Mouse (Mus musculus) stomach, postnatal 0 days (tissue): ENCODE measurements around the gene Lrmda. TPM values are rescaled to one million over a fixed set of nuclear protein-coding genes. Genes with fewer than 3 reads are reported as not detected.

ENCODE experiments used
- ATAC-seq: fragments of 200-750 bp; cut with Nextera tagmentation; 2 replicates; pipeline ENCODE4 v1.8.0; 2017; ENCODE audit not compliant: low FRiP score, low TSS enrichment
- DNase-seq: peaks from one replicate; pipeline ENCODE4 v3.0.0-alpha.2; 2016; ENCODE audit warnings: low spot score
- H3K27ac ChIP-seq: fragments of 300-500 bp; sonication (generic); replicated peaks from 2 replicates; pipeline ENCODE4 v1.5.1; 2014; ENCODE audit warnings: mild to moderate bottlenecking, control low read depth
- H3K27me3 ChIP-seq: fragments of 300-500 bp; sonication (generic); 2 replicates; pipeline ENCODE4 v1.6.1; 2014; ENCODE audit warnings: low read length; ENCODE audit not compliant: control insufficient read depth, insufficient read depth
- H3K36me3 ChIP-seq: fragments of 300-500 bp; sonication (generic); 2 replicates; pipeline ENCODE4 v1.6.1; 2014; ENCODE audit warnings: low read length, mixed read lengths; ENCODE audit not compliant: control insufficient read depth, insufficient read depth
- H3K4me1 ChIP-seq: fragments of 300-500 bp; sonication (generic); replicated peaks from 2 replicates; pipeline ENCODE4 v1.6.1; 2014; ENCODE audit warnings: antibody characterized with exemption; ENCODE audit not compliant: control insufficient read depth, insufficient read depth
- H3K4me2 ChIP-seq: fragments of 300-500 bp; sonication (generic); replicated peaks from 2 replicates; pipeline ENCODE4 v1.6.1; 2014; ENCODE audit warnings: low read depth, mild to moderate bottlenecking, control low read depth, moderate library complexity
- H3K4me3 ChIP-seq: fragments of 300-500 bp; sonication (generic); 2 replicates; pipeline ENCODE4 v1.5.1; 2014; ENCODE audit warnings: low read depth, low read length, control low read depth
- H3K9ac ChIP-seq: fragments of 300-500 bp; sonication (generic); 2 replicates; pipeline ENCODE4 v1.6.1; 2014; ENCODE audit warnings: mild to moderate bottlenecking, low read length, control low read depth, mixed read lengths
- H3K9me3 ChIP-seq: fragments of 300-500 bp; sonication (generic); 2 replicates; pipeline ENCODE4 v1.6.1; 2016; ENCODE audit warnings: low read length; ENCODE audit not compliant: control insufficient read depth
- CTCF ChIP-seq: IDR thresholded peaks from 2 replicates; pipeline ENCODE4 v1.5.1; 2016; ENCODE audit warnings: antibody characterized with exemption, low read depth, mild to moderate bottlenecking, moderate library complexity
- EP300 ChIP-seq: optimal IDR thresholded peaks from 2 replicates; pipeline ENCODE3; 2016; ENCODE audit warnings: antibody characterized with exemption
- WGBS: fragments of 180-500 bp; shearing (Covaris S2); extraction: QIAGEN DNeasy Blood & Tissue Kit; methylation state at CpG from one replicate; pipeline ENCODE4 v1.1.7; 2014; 5-methylcytosine and 5-hydroxymethylcytosine counted together
- polyA plus RNA-seq: library from polyadenylated mRNA; unstranded; fragments of >200 nt; fragmentation: Nextera tagmentation; extraction: Ambion mirVana; gene quantifications from 2 replicates; pipeline ENCODE4 v1.2.1, GENCODE M21; 2015

The Lrmda gene
- polyA plus RNA-seq, 1 experiment from 2014 or later = 0.39 TPM

DNA sequence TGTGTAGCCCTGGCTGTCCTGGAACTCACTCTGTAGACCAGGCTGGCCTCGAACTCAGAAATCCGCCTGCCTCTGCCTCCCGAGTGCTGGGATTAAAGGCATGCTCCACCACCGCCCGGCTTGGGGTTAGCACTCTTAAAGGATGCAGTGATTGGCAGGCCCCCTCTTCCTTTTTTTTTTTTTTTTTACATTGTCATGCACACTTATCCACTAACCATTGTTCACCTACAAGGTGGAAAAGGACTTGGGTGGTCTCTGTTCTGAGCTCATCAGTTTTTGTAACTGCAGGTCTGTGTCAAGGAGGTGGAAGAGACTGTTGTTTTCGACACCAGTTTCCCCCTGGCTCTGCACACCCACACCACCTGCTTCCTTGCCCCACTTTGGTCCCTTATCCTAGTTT lies 162.0 kb downstream of the Lrmda start:
- no peak for ATAC-seq
- Histone ChIP-seq H3K36me3 (no peaks in the 10 kb centered on the region), H3K9me3 (no peaks in the 10 kb centered on the region), H3K4me1 (no peaks in the 10 kb centered on the region), H3K27me3 (no peaks in the 10 kb centered on the region), H3K4me3 (no peak overlapping the region), H3K9ac (no peak overlapping the region), H3K27ac (no peak overlapping the region), H3K4me2 (no peak overlapping the region)
- TF ChIP-seq CTCF (no peak), EP300 (no peak)
- 92% methylated on average over 4 of the region's 6 CpGs for WGBS
- DNase-seq = no peak

DNA sequence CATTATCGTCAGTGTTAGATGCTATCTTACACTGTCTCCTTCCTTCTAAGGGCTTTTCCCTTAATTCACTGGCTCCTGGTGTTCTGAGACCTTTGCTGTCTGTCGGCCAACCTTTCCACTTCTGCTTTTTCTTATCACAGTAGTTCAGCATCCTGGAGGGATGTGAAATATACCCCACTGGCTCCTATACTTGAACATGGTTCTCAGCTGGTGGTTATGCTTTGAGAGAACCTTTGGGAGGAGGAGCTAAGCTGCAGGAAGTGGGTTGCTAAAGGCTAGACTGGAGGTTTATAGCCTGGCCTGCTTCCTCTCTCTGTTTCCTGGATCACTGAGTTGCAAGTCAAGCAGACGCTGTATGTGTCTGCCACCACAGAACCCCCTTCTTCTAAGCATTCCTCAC lies 163.7 kb downstream of the Lrmda start:
- no peak overlapping the region for H3K4me2 ChIP-seq
- H3K9me3 ChIP-seq = no peaks in the 10 kb centered on the region
- no peaks in the 10 kb centered on the region for H3K36me3 ChIP-seq
- H3K4me3 ChIP-seq = no peak overlapping the region
- DNase-seq = no peak
- ATAC-seq = no peak
- no peaks in the 10 kb centered on the region for H3K27me3 ChIP-seq
- no peak for TF ChIP-seq CTCF
- TF ChIP-seq EP300 = no peak
- no peak overlapping the region for H3K27ac ChIP-seq
- H3K9ac ChIP-seq = no peak overlapping the region
- WGBS = 75% methylated on average over 3 of the region's 3 CpGs
- no peaks in the 10 kb centered on the region for H3K4me1 ChIP-seq

DNA sequence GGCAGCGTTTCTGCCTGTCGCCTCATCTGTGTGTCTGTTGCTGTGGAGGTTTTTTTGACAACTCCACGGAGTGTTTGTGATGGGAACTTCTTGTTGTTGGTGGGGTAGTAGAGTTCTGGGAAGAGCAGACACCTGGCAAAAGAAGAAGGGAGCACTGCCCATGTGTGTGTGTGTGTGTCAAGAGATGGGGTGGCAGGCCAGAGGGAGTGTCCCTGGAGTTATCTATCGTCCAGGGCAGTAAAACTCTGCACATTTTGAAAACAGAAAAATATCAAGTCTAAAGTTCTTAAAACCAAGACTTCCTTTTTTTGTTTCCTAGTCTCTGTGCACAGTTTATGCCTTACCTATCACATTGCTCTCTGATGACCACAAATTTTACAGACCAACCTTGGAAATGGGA lies 165.9 kb downstream of the Lrmda start:
- 80% methylated on average over 4 of the region's 4 CpGs for whole genome bisulfite sequencing
- H3K9me3 ChIP-seq = no peaks in the 10 kb centered on the region
- H3K27me3 ChIP-seq = no peaks in the 10 kb centered on the region
- DNase-seq (no peak), ATAC-seq (no peak)
- TF ChIP-seq CTCF = no peak
- no peak for TF ChIP-seq EP300
- H3K4me1 ChIP-seq = no peaks in the 10 kb centered on the region
- no peaks in the 10 kb centered on the region for H3K36me3 ChIP-seq
- no peak overlapping the region for H3K9ac ChIP-seq
- no peak overlapping the region for H3K27ac ChIP-seq
- no peak overlapping the region for H3K4me2 ChIP-seq
- H3K4me3 ChIP-seq = no peak overlapping the region

DNA sequence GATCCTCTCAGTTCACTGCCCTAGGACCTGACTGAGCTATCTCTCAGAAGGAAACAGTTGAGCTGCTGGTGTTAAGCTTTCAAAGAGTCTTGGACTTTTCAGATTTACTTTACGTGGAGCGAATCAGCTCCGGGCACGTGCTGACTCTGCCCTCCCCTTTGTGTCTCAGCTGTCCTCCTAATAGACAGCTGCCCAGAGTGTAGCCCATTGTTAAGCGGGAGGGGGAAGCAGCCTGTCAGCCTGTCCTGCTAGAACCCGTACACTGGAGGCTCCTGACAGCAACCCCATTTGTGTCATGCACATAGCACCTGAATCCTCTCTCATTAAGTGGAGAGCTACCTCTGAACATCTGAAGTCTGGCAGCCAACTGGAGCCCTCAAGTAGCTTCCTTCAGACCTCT lies 170.6 kb downstream of the Lrmda start:
- H3K36me3 ChIP-seq = no peaks in the 10 kb centered on the region
- no peaks in the 10 kb centered on the region for H3K27me3 ChIP-seq
- H3K9ac ChIP-seq = no peak overlapping the region
- 47% methylated on average over 6 of the region's 6 CpGs for WGBS
- ATAC-seq (no peak), DNase-seq (no peak)
- H3K27ac ChIP-seq = no peak overlapping the region
- no peak overlapping the region for H3K4me3 ChIP-seq
- H3K9me3 ChIP-seq = no peaks in the 10 kb centered on the region
- H3K4me1 ChIP-seq = no peaks in the 10 kb centered on the region
- no peak for TF ChIP-seq CTCF
- no peak overlapping the region for H3K4me2 ChIP-seq

DNA sequence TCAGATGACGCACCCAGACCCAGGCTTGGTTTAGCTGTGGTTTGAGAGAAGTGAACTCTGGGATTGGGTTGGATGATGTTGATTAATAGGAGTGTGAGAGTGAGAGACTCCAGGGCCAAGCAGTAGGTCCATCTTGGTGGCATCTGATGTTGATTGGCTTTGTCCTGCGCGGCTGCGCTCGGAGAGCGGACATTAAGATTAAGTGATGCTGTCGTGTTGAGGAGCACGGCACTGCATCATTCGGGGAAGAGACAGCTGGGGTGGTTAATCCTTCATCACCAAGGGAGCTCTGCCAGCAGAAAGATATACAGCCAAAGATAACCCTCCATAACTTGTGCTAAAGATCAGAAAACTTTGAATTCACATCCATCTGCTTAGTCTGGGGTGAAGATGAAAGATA lies 172.7 kb downstream of the Lrmda start:
- 68% methylated on average over 9 of the region's 9 CpGs for WGBS
- DNase-seq = no peak
- Histone ChIP-seq H3K9me3 (no peaks in the 10 kb centered on the region), H3K4me2 (no peak overlapping the region), H3K27me3 (no peaks in the 10 kb centered on the region), H3K4me3 (no peak overlapping the region), H3K27ac (no peak overlapping the region), H3K36me3 (no peaks in the 10 kb centered on the region), H3K9ac (no peak overlapping the region), H3K4me1 (no peaks in the 10 kb centered on the region)
- TF ChIP-seq EP300 = no peak
- no peak for ATAC-seq

DNA sequence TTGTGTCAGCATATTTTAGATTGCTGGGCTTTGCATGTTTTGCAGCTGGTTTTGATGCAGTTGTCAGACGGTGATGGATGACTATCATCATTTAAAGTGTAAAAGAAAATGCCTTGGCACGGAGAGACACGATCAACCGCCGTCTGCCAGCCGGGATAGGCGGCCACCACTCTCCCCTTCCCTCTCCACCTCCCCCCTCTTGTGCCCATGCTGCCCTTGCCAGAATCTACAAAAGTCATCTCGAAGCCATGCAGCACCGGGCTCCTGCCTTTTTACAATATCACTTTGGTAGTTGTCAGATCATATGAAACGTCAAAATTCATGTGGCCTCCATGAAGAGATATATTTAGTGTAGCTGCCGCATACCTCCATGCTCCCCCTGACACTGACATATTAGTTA lies 178.5 kb downstream of the Lrmda start:
- H3K4me3 ChIP-seq = no peak overlapping the region
- no peak for ATAC-seq
- H3K4me1 ChIP-seq = no peaks in the 10 kb centered on the region
- no peaks in the 10 kb centered on the region for H3K36me3 ChIP-seq
- DNase-seq = no peak
- TF ChIP-seq CTCF = no peak
- TF ChIP-seq EP300 = no peak
- H3K9me3 ChIP-seq = no peaks in the 10 kb centered on the region
- H3K27me3 ChIP-seq = no peaks in the 10 kb centered on the region
- H3K4me2 ChIP-seq = no peak overlapping the region
- WGBS = 49% methylated on average over 11 of the region's 11 CpGs
- H3K9ac ChIP-seq = no peak overlapping the region
- no peak overlapping the region for H3K27ac ChIP-seq
